Mouse (Mus musculus) cerebral cortex, adult 2 months (tissue): Measurements from ENCODE around the gene Ttc21b.

Source experiments
- WGBS: fragments of 180-500 bp; shearing (Covaris S2); methylation state at CpG from one replicate; pipeline ENCODE4 v1.1.7; 2018; 5-methylcytosine and 5-hydroxymethylcytosine counted together

Gene Ttc21b

GRCm38 (mm10) chr2:66171643-66172042 lies 84.8 kb downstream of the Ttc21b start:
- 59% methylated on average over 3 of the region's 3 CpGs for WGBS

DNA sequence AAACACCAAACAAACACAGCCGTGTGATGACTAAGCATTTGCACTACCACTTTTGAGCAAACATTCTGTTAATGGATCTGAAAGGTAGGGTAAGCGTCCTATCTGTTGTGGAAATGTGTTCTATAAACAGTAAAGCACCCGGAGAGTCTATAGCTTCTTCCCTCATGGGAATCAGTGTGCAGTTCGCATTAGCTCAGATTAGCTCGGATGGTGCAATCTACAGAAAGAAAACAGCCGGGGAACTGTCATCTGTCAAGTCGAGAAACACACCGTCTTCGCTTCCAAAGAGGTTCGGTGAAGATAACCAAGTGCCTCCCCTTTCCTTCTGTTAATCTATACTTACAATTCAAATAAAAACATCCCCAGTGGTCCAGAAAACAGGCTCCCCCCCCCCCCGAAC lies 85.7 kb downstream of the Ttc21b start:
- WGBS = 75% methylated on average over 11 of the region's 11 CpGs

DNA sequence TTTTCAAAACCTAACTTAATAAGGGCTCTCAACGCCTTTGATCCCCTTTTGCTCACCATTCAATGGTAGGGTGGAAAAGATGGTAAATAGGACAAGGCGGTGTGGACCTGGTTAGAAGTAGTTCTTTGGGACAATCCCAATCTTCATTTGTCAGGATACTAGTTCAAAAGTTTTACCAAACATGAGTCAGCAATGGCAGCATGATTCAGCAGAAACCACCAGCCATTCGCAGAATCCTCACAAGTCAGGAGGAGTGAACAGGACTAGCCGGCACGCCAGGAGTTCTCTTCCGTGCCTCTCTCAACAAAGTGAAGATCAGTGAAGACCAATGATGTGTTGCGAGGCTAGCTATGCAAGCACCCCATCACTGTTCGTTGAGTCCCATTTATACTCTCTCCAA lies 91.4 kb downstream of the Ttc21b start:
- WGBS = 97% methylated on average over 8 of the region's 8 CpGs

- WGBS = 42% methylated on average over 7 of the region's 7 CpGs
Observed at GRCm38 (mm10) chr2:66158140-66158915, 98.1 kb downstream of the Ttc21b start.

- 88% methylated on average over 2 of the region's 2 CpGs for WGBS
Observed at GRCm38 (mm10) chr2:66151436-66151835, 105.0 kb downstream of the Ttc21b start.

DNA sequence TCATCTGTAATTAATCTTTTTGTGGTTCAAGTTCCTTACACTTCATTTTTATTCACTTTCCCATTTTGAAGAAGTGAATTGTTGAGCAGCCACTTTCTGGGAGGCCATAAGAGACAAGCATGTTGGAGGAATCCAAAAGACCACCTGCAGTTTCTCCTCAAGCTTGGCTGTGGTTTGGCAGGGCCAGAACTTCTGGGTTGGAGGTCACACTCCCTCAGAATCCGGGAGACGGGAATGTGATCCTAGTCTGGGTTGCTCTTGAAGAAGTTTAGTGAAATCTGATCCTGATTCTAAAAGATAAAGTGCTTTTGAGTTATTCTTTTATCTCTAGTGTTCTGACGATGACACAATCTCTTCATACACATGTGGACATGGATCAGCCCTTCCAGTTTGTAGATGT lies 105.9 kb downstream of the Ttc21b start:
- WGBS = 91% methylated on average over 3 of the region's 3 CpGs

DNA sequence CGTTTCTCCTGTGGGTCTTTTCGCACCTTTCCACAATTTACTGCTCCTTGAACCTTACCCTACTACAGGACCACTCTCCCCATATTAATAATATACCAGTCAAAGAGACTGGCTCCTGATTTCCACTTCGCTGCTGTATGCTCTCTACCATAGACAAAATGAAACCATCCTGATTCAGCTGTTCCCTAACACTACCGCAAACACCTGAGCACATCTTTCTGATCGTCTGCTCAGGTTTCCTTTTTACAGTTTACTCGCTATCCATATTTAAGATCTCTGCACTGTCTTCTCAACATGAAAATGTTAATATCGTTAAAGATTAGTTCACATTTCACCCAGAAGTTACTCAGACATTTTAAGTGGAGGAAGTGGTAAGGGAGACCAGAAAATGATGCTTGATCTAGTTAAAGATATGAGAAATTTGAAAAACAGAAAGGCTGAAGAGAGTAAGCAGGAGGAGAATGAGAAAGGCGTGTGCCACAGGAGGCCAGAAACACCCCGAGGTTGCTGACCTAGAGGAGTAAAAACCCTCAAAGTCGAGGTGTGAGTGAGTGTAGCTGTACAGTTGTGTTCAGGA lies 107.7 kb downstream of the Ttc21b start:
- WGBS = 88% methylated on average over 10 of the region's 10 CpGs

- WGBS = 61% methylated on average over 4 of the region's 4 CpGs
Observed at GRCm38 (mm10) chr2:66146473-66146872, 109.9 kb downstream of the Ttc21b start.

DNA sequence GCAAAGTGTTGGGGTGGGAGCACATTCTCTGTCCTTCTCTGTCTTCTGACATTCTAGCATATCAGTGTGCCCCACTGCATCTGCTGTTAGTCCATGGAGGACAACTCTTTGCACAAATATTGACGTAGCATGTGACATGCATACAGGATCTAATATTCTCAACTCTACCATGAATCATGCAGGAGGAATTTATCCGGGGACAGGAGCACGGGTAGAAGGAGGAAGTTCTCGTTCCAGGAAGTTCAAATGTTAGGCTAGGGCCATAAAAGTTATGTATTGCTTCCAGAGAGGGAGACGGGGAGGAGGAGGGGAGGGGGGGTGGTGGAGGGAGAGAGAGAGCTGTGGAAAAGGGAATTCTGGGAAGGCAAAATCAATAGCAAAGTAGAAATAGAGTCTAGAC lies 111.6 kb downstream of the Ttc21b start:
- 69% methylated on average over 5 of the region's 5 CpGs for WGBS

DNA sequence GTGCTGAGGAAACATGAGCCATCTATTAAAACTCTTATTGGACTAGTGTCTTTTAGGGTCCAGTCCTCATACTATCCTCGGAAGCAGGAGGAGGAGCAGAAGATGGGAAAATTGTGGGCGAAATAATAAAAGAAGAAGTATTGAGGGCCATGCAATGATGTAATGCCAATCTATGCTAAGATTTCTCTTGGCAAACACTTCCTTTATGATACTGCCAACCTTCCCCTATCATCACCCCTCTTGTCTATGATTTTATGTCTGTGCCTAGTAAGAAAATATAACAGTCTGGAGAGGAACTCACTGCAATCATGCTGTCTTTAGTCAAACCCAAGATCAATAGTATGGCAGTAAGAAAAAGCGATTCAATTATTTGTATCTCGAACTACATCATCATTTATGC lies 113.1 kb downstream of the Ttc21b start:
- 94% methylated on average over 4 of the region's 4 CpGs for WGBS

DNA sequence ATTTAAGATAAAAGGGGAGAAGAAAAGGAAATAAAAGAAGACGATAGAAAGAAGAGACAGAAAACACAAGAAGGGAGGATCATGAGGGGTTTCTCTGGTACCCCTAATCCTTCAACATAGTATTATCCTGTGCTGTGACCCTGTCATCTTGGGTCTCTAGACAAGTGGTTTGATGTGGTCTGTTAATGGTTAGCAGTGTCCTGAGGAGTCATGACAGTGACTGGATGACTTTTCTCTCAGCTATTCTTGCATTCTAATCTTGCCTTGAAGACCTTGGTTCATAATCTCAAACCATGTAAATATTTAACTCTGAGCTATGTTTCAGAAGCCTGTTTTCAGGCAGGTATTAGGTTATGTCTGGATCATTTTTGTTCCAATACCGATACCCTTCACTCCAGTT lies 113.7 kb downstream of the Ttc21b start:
- 93% methylated on average over 2 of the region's 2 CpGs for WGBS

GRCm38 (mm10) chr2:66142268-66142667 lies 114.1 kb downstream of the Ttc21b start:
- WGBS = 89% methylated on average over 2 of the region's 2 CpGs

DNA sequence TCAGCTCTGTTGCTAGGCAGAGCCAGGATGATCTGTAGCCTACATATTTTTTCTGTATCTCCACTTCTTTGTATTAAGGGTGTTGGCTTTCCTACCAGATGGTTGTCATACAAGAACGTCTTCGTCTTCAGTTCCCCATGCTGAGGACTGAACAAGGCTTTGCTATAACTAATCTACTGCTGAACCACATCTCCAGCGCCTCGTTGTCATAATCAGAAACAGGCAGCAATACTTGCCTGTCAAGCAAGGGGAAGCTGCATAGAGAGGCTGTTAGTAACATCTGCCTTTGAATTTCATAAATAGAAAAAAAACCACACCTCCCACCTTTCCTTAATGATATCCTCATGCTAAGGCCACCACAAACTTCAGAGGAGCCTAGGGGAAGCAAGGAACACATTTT lies 116.2 kb downstream of the Ttc21b start:
- 55% methylated on average over 4 of the region's 4 CpGs for WGBS
